Mouse (Mus musculus): Measurements from ENCODE around the gene Slc45a2. TPM values are rescaled to one million over a fixed set of nuclear protein-coding genes. Genes with fewer than 3 reads are reported as not detected.
A peak's percentile ranks its signal among the peaks of the same experiment; 100 is the strongest.

Slc45a2 gene
- 0.08 TPM in 1 of 2 replicates, not detected in the other for polyA plus RNA-seq (2016; fragmentation: Nextera tagmentation; extraction: Ambion mirVana)

GRCm38 (mm10) chr15:11000421-11000820, at the start of gene Slc45a2:
TSS of gene Slc45a2 (plus strand) at chr15:11000721.
- no peaks in the 10 kb centered on the region for H3K9me3 ChIP-seq (replicated peaks)
- 41% methylated on average over 7 of the region's 7 CpGs for WGBS

GRCm38 (mm10) chr15:10951951-10952759, 48.4 kb upstream of the Slc45a2 start, which contains the start of gene C1qtnf3:
TSS of gene C1qtnf3 (plus strand) at chr15:10952332.
- Histone ChIP-seq H3K4me2 (no peak within 1 kb of the TSS), H3K36me3 (no peaks in the 10 kb centered on the region), H3K4me3 (no peak within 1 kb of the TSS), H3K9ac (no peak within 1 kb of the TSS), H3K27ac (ENCODE audit: poor library complexity, severe bottlenecking) (no peak within 1 kb of the TSS), H3K9me3 (replicated peaks) (no peaks in the 10 kb centered on the region), H3K4me1 (replicated peaks) (no peaks in the 10 kb centered on the region), H3K27me3 (replicated peaks) (peaks cover 8% of the 10 kb centered on the region; the same call in 1 of the 2 replicates)
- 75% methylated on average over 23 of the region's 23 CpGs for WGBS
- ATAC-seq (ENCODE audit: insufficient number of reproducible peaks, low FRiP score), result no peak

More at GRCm38 (mm10) chr15:11000421-11000820, at the start of gene Slc45a2:
- Histone ChIP-seq H3K4me2 (peak within 1 kb of the TSS; percentile 30), H3K36me3 (no peaks in the 10 kb centered on the region), H3K27ac (ENCODE audit: poor library complexity, severe bottlenecking) (no peak within 1 kb of the TSS), H3K9ac (no peak within 1 kb of the TSS), H3K4me1 (replicated peaks) (no peaks in the 10 kb centered on the region), H3K27me3 (replicated peaks) (no peaks in the 10 kb centered on the region), H3K4me3 (no peak within 1 kb of the TSS)
- ATAC-seq (ENCODE audit: insufficient number of reproducible peaks, low FRiP score), result no peak

DNA sequence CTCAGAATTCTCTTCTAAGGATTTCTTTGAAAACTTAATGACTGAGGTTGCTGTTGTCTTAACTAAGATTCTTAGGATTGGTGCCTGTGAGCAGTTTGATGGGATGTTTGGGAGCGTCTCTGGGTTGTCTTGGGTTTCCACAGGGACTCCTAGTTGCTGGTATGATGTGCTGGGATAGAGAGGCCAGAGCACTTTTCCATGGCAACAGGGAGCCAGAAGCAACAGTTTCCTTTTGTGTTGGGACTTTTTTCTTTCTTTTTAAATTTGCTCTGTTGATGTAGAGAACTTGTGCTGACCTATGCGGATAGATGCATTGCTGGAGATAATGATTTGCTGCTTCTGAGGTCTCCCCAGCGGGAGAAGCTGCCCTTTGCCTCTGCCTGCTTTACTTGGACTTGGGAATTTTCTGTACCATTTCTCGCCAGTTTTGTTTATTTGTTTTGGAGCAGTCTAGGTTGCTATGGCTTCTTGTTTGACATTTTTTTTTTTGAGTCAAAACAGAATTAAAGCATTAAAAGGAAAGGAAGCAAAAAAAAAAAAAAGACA, 47.7 kb upstream of the Slc45a2 start:
- H3K27ac ChIP-seq (ENCODE audit: poor library complexity, severe bottlenecking), result no peak overlapping the region
- no peaks in the 10 kb centered on the region for H3K36me3 ChIP-seq
- no peak overlapping the region for H3K4me2 ChIP-seq
- H3K4me1 ChIP-seq (replicated peaks), result no peaks in the 10 kb centered on the region
- ATAC-seq (ENCODE audit: insufficient number of reproducible peaks, low FRiP score), result no peak
- no peaks in the 10 kb centered on the region for H3K9me3 ChIP-seq (replicated peaks)
- H3K9ac ChIP-seq, result no peak overlapping the region
- no peak overlapping the region for H3K4me3 ChIP-seq
- peaks cover 8% of the 10 kb centered on the region; the same call in 1 of the 2 replicates for H3K27me3 ChIP-seq (replicated peaks)
- 54% methylated on average over 4 of the region's 4 CpGs for WGBS

GRCm38 (mm10) chr15:10953465-10953864, 47.1 kb upstream of the Slc45a2 start:
- Histone ChIP-seq H3K36me3 (no peaks in the 10 kb centered on the region), H3K9ac (no peak overlapping the region), H3K9me3 (replicated peaks) (no peaks in the 10 kb centered on the region), H3K4me2 (no peak overlapping the region), H3K4me3 (no peak overlapping the region), H3K27ac (ENCODE audit: poor library complexity, severe bottlenecking) (no peak overlapping the region), H3K4me1 (replicated peaks) (no peaks in the 10 kb centered on the region), H3K27me3 (replicated peaks) (peaks cover 8% of the 10 kb centered on the region; the same call in 1 of the 2 replicates)
- no peak for ATAC-seq (ENCODE audit: insufficient number of reproducible peaks, low FRiP score)
- 76% methylated on average over 1 of the region's 1 CpGs for WGBS

- Histone ChIP-seq H3K36me3 (no peaks in the 10 kb centered on the region), H3K9ac (no peak overlapping the region), H3K4me2 (no peak overlapping the region), H3K27me3 (replicated peaks) (peaks cover 8% of the 10 kb centered on the region; the same call in 1 of the 2 replicates), H3K4me3 (no peak overlapping the region), H3K9me3 (replicated peaks) (no peaks in the 10 kb centered on the region), H3K27ac (ENCODE audit: poor library complexity, severe bottlenecking) (no peak overlapping the region), H3K4me1 (replicated peaks) (no peaks in the 10 kb centered on the region)
- 79% methylated on average over 6 of the region's 6 CpGs for WGBS
- ATAC-seq (ENCODE audit: insufficient number of reproducible peaks, low FRiP score), result no peak
Observed at GRCm38 (mm10) chr15:10954381-10955016, 46.0 kb upstream of the Slc45a2 start.

GRCm38 (mm10) chr15:10955156-10955555, 45.4 kb upstream of the Slc45a2 start:
- Histone ChIP-seq H3K4me2 (no peak overlapping the region), H3K27ac (ENCODE audit: poor library complexity, severe bottlenecking) (no peak overlapping the region), H3K9me3 (replicated peaks) (no peaks in the 10 kb centered on the region), H3K9ac (no peak overlapping the region), H3K36me3 (no peaks in the 10 kb centered on the region), H3K4me1 (replicated peaks) (no peaks in the 10 kb centered on the region), H3K27me3 (replicated peaks) (peaks cover 8% of the 10 kb centered on the region; the same call in 1 of the 2 replicates), H3K4me3 (no peak overlapping the region)
- WGBS, result 71% methylated on average over 5 of the region's 5 CpGs
- no peak for ATAC-seq (ENCODE audit: insufficient number of reproducible peaks, low FRiP score)

GRCm38 (mm10) chr15:10956706-10957105, 43.8 kb upstream of the Slc45a2 start:
- 67% methylated on average over 3 of the region's 3 CpGs for WGBS
- no peak for ATAC-seq (ENCODE audit: insufficient number of reproducible peaks, low FRiP score)

GRCm38 (mm10) chr15:10959277-10960026, 41.1 kb upstream of the Slc45a2 start:
- Histone ChIP-seq H3K36me3 (no peaks in the 10 kb centered on the region), H3K9ac (no peak overlapping the region), H3K4me3 (no peak overlapping the region), H3K4me2 (no peak overlapping the region), H3K9me3 (replicated peaks) (no peaks in the 10 kb centered on the region), H3K4me1 (replicated peaks) (no peaks in the 10 kb centered on the region), H3K27ac (ENCODE audit: poor library complexity, severe bottlenecking) (no peak overlapping the region), H3K27me3 (replicated peaks) (peaks cover 4% of the 10 kb centered on the region; the same call in 1 of the 2 replicates)
- no peak for ATAC-seq (ENCODE audit: insufficient number of reproducible peaks, low FRiP score)
- WGBS, result 87% methylated on average over 15 of the region's 15 CpGs

More at GRCm38 (mm10) chr15:10956706-10957105, 43.8 kb upstream of the Slc45a2 start:
- no peak overlapping the region for H3K4me2 ChIP-seq
- no peak overlapping the region for H3K27ac ChIP-seq (ENCODE audit: poor library complexity, severe bottlenecking)
- H3K36me3 ChIP-seq, result no peaks in the 10 kb centered on the region
- no peaks in the 10 kb centered on the region for H3K4me1 ChIP-seq (replicated peaks)
- no peak overlapping the region for H3K9ac ChIP-seq
- H3K27me3 ChIP-seq (replicated peaks), result peaks cover 8% of the 10 kb centered on the region; the same call in 1 of the 2 replicates
- no peak overlapping the region for H3K4me3 ChIP-seq
- no peaks in the 10 kb centered on the region for H3K9me3 ChIP-seq (replicated peaks)

DNA sequence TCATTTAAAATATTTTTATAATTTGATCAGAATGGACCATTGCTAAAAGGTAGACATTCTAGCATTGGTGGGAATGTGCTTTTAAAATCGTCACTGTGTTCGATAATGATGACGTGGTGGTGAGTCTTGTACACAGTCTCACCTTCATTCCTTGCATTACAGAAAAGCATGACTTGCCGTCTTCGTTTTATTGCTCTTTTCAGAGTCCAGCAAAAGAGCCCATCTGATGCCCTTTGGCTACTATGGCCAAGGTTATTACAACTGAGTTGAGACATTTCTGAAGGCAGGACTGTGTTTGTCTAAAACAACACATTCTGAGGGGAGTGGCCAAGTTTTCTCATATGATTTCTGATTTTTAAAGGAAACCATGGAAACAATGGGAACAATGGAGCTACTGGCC, 40.3 kb upstream of the Slc45a2 start:
- WGBS, result 84% methylated on average over 5 of the region's 5 CpGs
- H3K9me3 ChIP-seq (replicated peaks), result no peaks in the 10 kb centered on the region
- H3K4me1 ChIP-seq (replicated peaks), result no peaks in the 10 kb centered on the region
- no peak overlapping the region for H3K4me3 ChIP-seq
- H3K27me3 ChIP-seq (replicated peaks), result peaks cover 4% of the 10 kb centered on the region; the same call in 1 of the 2 replicates
- H3K4me2 ChIP-seq, result no peak overlapping the region
- H3K27ac ChIP-seq (ENCODE audit: poor library complexity, severe bottlenecking), result no peak overlapping the region
- H3K9ac ChIP-seq, result no peak overlapping the region
- H3K36me3 ChIP-seq, result no peaks in the 10 kb centered on the region
- ATAC-seq (ENCODE audit: insufficient number of reproducible peaks, low FRiP score), result no peak

DNA sequence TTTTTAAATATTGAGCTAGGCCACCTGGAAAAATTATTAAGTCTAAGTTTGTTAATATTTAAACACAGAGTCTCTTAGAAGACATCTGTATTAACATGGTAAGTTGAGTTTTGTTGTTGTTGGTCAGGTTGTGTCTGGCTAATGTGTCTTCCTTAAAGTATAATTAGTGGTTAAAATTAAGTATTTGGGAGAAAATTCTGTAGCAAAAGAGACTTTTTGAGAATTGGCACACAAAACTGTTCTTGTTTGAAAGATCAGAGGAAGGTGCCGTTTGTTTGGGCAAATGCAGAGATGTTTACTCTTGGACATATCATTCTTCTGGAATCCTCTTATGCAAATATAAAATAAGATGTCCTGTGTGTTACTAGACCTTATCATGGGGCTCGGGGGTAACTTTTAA, 37.9 kb upstream of the Slc45a2 start:
- no peak for ATAC-seq (ENCODE audit: insufficient number of reproducible peaks, low FRiP score)
- H3K9me3 ChIP-seq (replicated peaks), result no peaks in the 10 kb centered on the region
- H3K4me1 ChIP-seq (replicated peaks), result no peaks in the 10 kb centered on the region
- H3K27me3 ChIP-seq (replicated peaks), result no peaks in the 10 kb centered on the region
- 73% methylated on average over 2 of the region's 2 CpGs for WGBS
- no peak overlapping the region for H3K4me3 ChIP-seq
- no peak overlapping the region for H3K9ac ChIP-seq
- no peak overlapping the region for H3K27ac ChIP-seq (ENCODE audit: poor library complexity, severe bottlenecking)
- no peaks in the 10 kb centered on the region for H3K36me3 ChIP-seq
- no peak overlapping the region for H3K4me2 ChIP-seq

Data from heart, embryonic 12.5 days (tissue).